10 mouse cellular contexts compared by ENCODE assay signal in the genomic region with DNA sequence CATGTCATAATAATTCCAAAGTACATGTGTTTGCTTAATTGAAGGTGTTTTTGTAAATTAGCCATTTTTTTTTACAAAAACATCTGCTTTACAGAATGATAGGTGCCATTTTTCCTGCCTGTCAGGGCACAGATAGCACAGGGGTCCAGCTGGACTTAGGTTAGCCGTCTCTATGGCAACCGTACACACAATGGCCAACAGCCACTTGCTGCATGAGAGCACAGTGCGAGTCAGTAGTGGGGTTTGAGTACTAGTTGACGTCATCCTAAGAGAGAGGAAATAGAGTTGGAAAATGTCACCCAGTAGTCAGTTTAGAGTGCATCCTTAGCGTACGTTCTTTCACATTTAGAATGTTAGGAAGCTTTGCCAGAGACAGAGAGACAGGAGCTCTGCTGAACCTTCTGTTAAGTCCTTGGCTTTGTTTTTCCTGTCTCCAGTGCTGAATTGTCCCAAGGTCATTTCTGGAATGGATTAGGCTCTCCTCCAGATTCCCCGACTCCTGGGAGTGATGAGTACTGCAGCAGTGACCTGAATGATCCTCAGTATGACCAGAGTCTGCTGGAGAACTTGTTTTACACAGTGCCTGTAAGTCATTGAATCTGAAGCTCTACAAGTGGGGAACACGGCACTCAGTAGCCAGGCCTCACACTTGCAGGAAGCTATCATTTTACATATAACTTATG. TPM values are rescaled to one million over a fixed set of nuclear protein-coding genes. Genes with fewer than 3 reads are reported as not detected.
DNase-seq lines count a peak whose midpoint lies in the region; ATAC-seq and TF ChIP-seq lines count a peak whose summit lies in the region.
"Had no signal": no experiment of that assay in that cellular context is flagged by ENCODE, and none has a peak within 500 bp of the region (broad histone marks: within the 10 kb centered on the region; RNA-seq: fewer than 3 reads in every experiment).

No protein-coding gene starts in this region.

- H3K36me3 ChIP-seq in kidney, embryonic 14.5 days (ENCODE audit: control insufficient read depth, insufficient read depth, low read length): peaks cover 54% of the 10 kb centered on the region
- H3K36me3 ChIP-seq in embryonic facial prominence, embryonic 14.5 days (ENCODE audit: control insufficient read depth, insufficient read depth, low read length): peaks cover 74% of the 10 kb centered on the region
- 0 out of 2 replicates have a peak, but pooled peaks cover 10% of the 10 kb centered on the region for H3K36me3 ChIP-seq in lung, postnatal 0 days (ENCODE audit: insufficient read depth, low read length)

- H3K27ac ChIP-seq in kidney, embryonic 14.5 days (ENCODE audit: low read depth, low read length): no peak overlapping the region
- no peak overlapping the region for H3K27ac ChIP-seq in embryonic facial prominence, embryonic 14.5 days (replicated peaks; ENCODE audit: low read depth, low read length)
- no peak overlapping the region for H3K27ac ChIP-seq in lung, postnatal 0 days (ENCODE audit: low read length)
- H3K27ac ChIP-seq: limb, embryonic 13.5 days had no signal

- TF ChIP-seq EP300 in lung, postnatal 0 days (IDR thresholded peaks at IDR 0.05): no peak

- H3K9me3 ChIP-seq in kidney, embryonic 14.5 days (ENCODE audit: control insufficient read depth, low read length): no peaks in the 10 kb centered on the region
- H3K9me3 ChIP-seq in embryonic facial prominence, embryonic 14.5 days (ENCODE audit: control insufficient read depth, low read length): no peaks in the 10 kb centered on the region
- H3K9me3 ChIP-seq in lung, postnatal 0 days (ENCODE audit: low read length): no peaks in the 10 kb centered on the region
- H3K9me3 ChIP-seq: limb, embryonic 13.5 days had no signal

- 77% methylated on average over 8 of the region's 8 CpGs for WGBS in kidney, embryonic 14.5 days
- 79% methylated on average over 8 of the region's 8 CpGs for WGBS in embryonic facial prominence, embryonic 14.5 days
- WGBS in lung, postnatal 0 days: 60% methylated on average over 8 of the region's 8 CpGs

- no peak for TF ChIP-seq CTCF in brain, embryonic 14.5 days (IDR thresholded peaks at IDR 0.05; ENCODE audit: borderline replicate concordance, extremely low read depth, insufficient read depth, insufficient read length)
- no peak for TF ChIP-seq CTCF in lung, postnatal 0 days (IDR thresholded peaks at IDR 0.05)

- no peak overlapping the region for H3K4me3 ChIP-seq in kidney, embryonic 14.5 days (ENCODE audit: low read length)
- no peak overlapping the region for H3K4me3 ChIP-seq in embryonic facial prominence, embryonic 14.5 days (ENCODE audit: low read depth, low read length)
- no peak overlapping the region for H3K4me3 ChIP-seq in lung, postnatal 0 days (ENCODE audit: low read depth, low read length)
- H3K4me3 ChIP-seq: limb, embryonic 13.5 days had no signal

- DNase-seq in kidney, postnatal 36 days: peak; percentile 12 to 25
- DNase-seq in brain, embryonic 14.5 days (ENCODE audit: low read depth): peak; percentile 73
- peak; percentile 16 for DNase-seq in embryonic facial prominence, embryonic 14.5 days (ENCODE audit: low spot score)
- peak; percentile 55 for DNase-seq in lung, postnatal 0 days (ENCODE audit: low spot score)
- DNase-seq in left cerebral cortex, adult 8-10 months (ENCODE audit: low spot score in 2 of 2): no peak
- no peak for DNase-seq in cerebellum, adult 11-12 months
- no peak for DNase-seq in cerebellum, adult 9-11 months

- H3K9ac ChIP-seq in kidney, embryonic 14.5 days (ENCODE audit: low read depth, low read length): no peak overlapping the region
- H3K9ac ChIP-seq in embryonic facial prominence, embryonic 14.5 days (ENCODE audit: low read depth, low read length): no peak overlapping the region
- no peak overlapping the region for H3K9ac ChIP-seq in lung, postnatal 0 days (replicated peaks; ENCODE audit: low read depth)

- no peak for ATAC-seq in kidney, embryonic 14.5 days (ENCODE audit: low FRiP score, low TSS enrichment)
- no peak for ATAC-seq in embryonic facial prominence, embryonic 14.5 days (ENCODE audit: low read depth)
- ATAC-seq in lung, postnatal 0 days: peak; percentile 62
- ATAC-seq: Patski had no signal

- no peaks in the 10 kb centered on the region for H3K27me3 ChIP-seq in kidney, embryonic 14.5 days (ENCODE audit: control insufficient read depth, insufficient read depth, low read length)
- no peaks in the 10 kb centered on the region for H3K27me3 ChIP-seq in embryonic facial prominence, embryonic 14.5 days (replicated peaks; ENCODE audit: control insufficient read depth, insufficient read depth, low read length)
- no peaks in the 10 kb centered on the region for H3K27me3 ChIP-seq in lung, postnatal 0 days (replicated peaks; ENCODE audit: insufficient read depth, low read length)
- H3K27me3 ChIP-seq: limb, embryonic 13.5 days; Patski had no signal

- no peak overlapping the region for H3K4me2 ChIP-seq in kidney, embryonic 14.5 days (replicated peaks; ENCODE audit: low read depth, low read length)
- no peak overlapping the region for H3K4me2 ChIP-seq in embryonic facial prominence, embryonic 14.5 days (ENCODE audit: low read depth, low read length)
- no peak overlapping the region for H3K4me2 ChIP-seq in lung, postnatal 0 days (replicated peaks; ENCODE audit: low read depth, low read length)
- H3K4me2 ChIP-seq: limb, embryonic 13.5 days had no signal

- no peak for TF ChIP-seq POLR2A in brain, embryonic 14.5 days (IDR thresholded peaks at IDR 0.05; ENCODE audit: borderline replicate concordance, extremely low read depth, insufficient read depth, insufficient read length, poor library complexity, severe bottlenecking)

- H3K4me1 ChIP-seq in kidney, embryonic 14.5 days (ENCODE audit: control insufficient read depth, insufficient read depth, low read length): no peaks in the 10 kb centered on the region
- no peaks in the 10 kb centered on the region for H3K4me1 ChIP-seq in embryonic facial prominence, embryonic 14.5 days (ENCODE audit: control insufficient read depth, insufficient read depth, low read length)
- no peaks in the 10 kb centered on the region for H3K4me1 ChIP-seq in lung, postnatal 0 days (ENCODE audit: insufficient read depth, low read depth, low read length)
- H3K4me1 ChIP-seq: limb, embryonic 13.5 days had no signal

RNA-seq across cellular contexts. Expression of gene Ppme1, which starts 27.3 kb away (rescaled TPM):
- 51.0 and 64.5 TPM in 2 replicates for polyA plus RNA-seq in kidney, embryonic 14.5 days (2014; fragmentation: Nextera tagmentation; extraction: Ambion mirVana)
- 184 and 224 TPM in 2 replicates for polyA plus RNA-seq in brain, embryonic 14.5 days (2012; rRNA removed)
- 49.4 and 53.3 TPM in 2 replicates for polyA plus RNA-seq in embryonic facial prominence, embryonic 14.5 days (2014; fragmentation: Nextera tagmentation; extraction: Ambion mirVana)
- polyA plus RNA-seq in lung, postnatal 0 days (2015; fragmentation: Nextera tagmentation; extraction: Ambion mirVana): 32.6 and 34.3 TPM in 2 replicates
- total RNA-seq in left cerebral cortex, adult 8-10 months (2022): 100 to 1,000 TPM; 187 to 234 (median 214) TPM

RNA-seq across cellular contexts. Expression of gene C2cd3, which starts 27.3 kb away (rescaled TPM):
- polyA plus RNA-seq in kidney, embryonic 14.5 days (2014; fragmentation: Nextera tagmentation; extraction: Ambion mirVana): 38.6 and 45.4 TPM in 2 replicates
- polyA plus RNA-seq in brain, embryonic 14.5 days (2012; rRNA removed): 38.3 and 40.3 TPM in 2 replicates
- 21.7 and 25.3 TPM in 2 replicates for polyA plus RNA-seq in embryonic facial prominence, embryonic 14.5 days (2014; fragmentation: Nextera tagmentation; extraction: Ambion mirVana)
- 7.5 and 9.2 TPM in 2 replicates for polyA plus RNA-seq in lung, postnatal 0 days (2015; fragmentation: Nextera tagmentation; extraction: Ambion mirVana)
- 10 to 100 TPM; 19.9 to 27.9 (median 25.3) TPM for total RNA-seq in left cerebral cortex, adult 8-10 months (2022)

Comparison
In these comparisons a context has a peak if more than half of its experiments do, and no peak if none do; other contexts are left out.
1. DNase-seq: peak in kidney, postnatal 36 days (2 of 2), brain, embryonic 14.5 days (single experiment), embryonic facial prominence, embryonic 14.5 days (single experiment) and lung, postnatal 0 days (single experiment); none in left cerebral cortex, adult 8-10 months (0 of 2), cerebellum, adult 11-12 months (single experiment) and cerebellum, adult 9-11 months (single experiment).